Mouse (Mus musculus) cerebellum, adult 8-10 months (tissue): ENCODE measurements around the gene Plcb3.

ENCODE experiments used
- DNase-seq: peaks from one replicate; pipeline ENCODE4 v3.0.0; 2022

Gene Plcb3

GRCm38 (mm10) chr19:6975537-6976521 is at the start of gene Plcb3:
Gene Plcb3 (minus strand): TSS chr19:6976470.
- DNase-seq, result no peak

- DNase-seq, result peak; percentile 60
These were observed 44.0 kb upstream of the Plcb3 start for GRCm38 (mm10) chr19:7020224-7020641.

- DNase-seq, result no peak
These were observed 42.9 kb upstream of the Plcb3 start, which contains the start of gene Fermt3 for GRCm38 (mm10) chr19:7019191-7019590. Gene Fermt3 (minus strand): TSS chr19:7019469.

- no peak for DNase-seq
These were observed 42.3 kb upstream of the Plcb3 start for GRCm38 (mm10) chr19:7018546-7018945.

GRCm38 (mm10) chr19:7017541-7018457 is 41.5 kb upstream of the Plcb3 start:
- no peak for DNase-seq

- no peak for DNase-seq
These were observed 38.3 kb upstream of the Plcb3 start for GRCm38 (mm10) chr19:7014481-7015135.

GRCm38 (mm10) chr19:7013984-7014383 is 37.7 kb upstream of the Plcb3 start:
- DNase-seq, result no peak

GRCm38 (mm10) chr19:7012426-7012825 is 36.2 kb upstream of the Plcb3 start:
- no peak for DNase-seq

GRCm38 (mm10) chr19:7006892-7007593 is 30.8 kb upstream of the Plcb3 start:
- DNase-seq, result no peak

- DNase-seq, result no peak
These were observed 23.2 kb upstream of the Plcb3 start for GRCm38 (mm10) chr19:6999360-7000063.

- no peak for DNase-seq
These were observed 21.5 kb upstream of the Plcb3 start for GRCm38 (mm10) chr19:6997721-6998290.

- peak; percentile 84 for DNase-seq
These were observed 19.7 kb upstream of the Plcb3 start, which contains the start of the genes Nudt22 and Trpt1 for GRCm38 (mm10) chr19:6996006-6996405. Gene Nudt22 (minus strand): TSS chr19:6996117. Gene Trpt1 (plus strand): TSS chr19:6996131.

- no peak for DNase-seq
These were observed 19.2 kb upstream of the Plcb3 start for GRCm38 (mm10) chr19:6995255-6995991.

GRCm38 (mm10) chr19:6994489-6994888 is 18.2 kb upstream of the Plcb3 start:
- no peak for DNase-seq

- no peak for DNase-seq
These were observed 17.7 kb upstream of the Plcb3 start for GRCm38 (mm10) chr19:6994002-6994401.

- peak; percentile 33 for DNase-seq
These were observed 16.9 kb upstream of the Plcb3 start for GRCm38 (mm10) chr19:6993011-6993770.

- peak; percentile 93 for DNase-seq
These were observed 16.0 kb upstream of the Plcb3 start, which contains the start of gene Dnajc4 for GRCm38 (mm10) chr19:6992011-6992858. Gene Dnajc4 (minus strand): TSS chr19:6992572.

- DNase-seq, result peak; percentile 25
These were observed 14.9 kb upstream of the Plcb3 start for GRCm38 (mm10) chr19:6991166-6991565.
